Mouse (Mus musculus): ENCODE measurements around the gene Slc2a10.
"Not testable (repeated sequence)": the region's sequence is repeated elsewhere in the genome, so short reads cannot be mapped to it uniquely, and the experiment has no call there.

DNA sequence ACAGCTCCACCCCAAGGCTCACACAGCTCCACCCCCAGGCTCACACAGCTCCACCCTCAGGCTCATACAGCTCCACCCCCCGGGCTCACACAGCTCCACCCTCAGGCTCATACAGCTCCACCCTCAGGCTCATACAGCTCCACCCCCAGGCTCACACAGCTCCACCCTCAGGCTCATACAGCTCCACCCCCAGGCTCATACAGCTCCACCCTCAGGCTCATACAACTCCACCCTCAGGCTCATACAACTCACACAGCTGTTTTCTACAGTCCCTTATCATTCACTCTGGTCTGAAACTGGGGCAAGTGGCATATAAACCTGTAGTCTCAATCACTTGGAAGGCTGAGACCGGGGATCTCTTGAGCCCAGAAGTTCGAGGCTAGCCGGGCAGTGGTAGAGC is 7.9 kb downstream of the Slc2a10 start:
- TF ChIP-seq CTCF, EP300 (IDR thresholded peaks at IDR 0.05): not testable (repeated sequence)

Data from lung, postnatal 0 days (tissue).